Mouse (Mus musculus): ENCODE data around the gene Prkce. TPM values are rescaled to one million over a fixed set of nuclear protein-coding genes. Genes with fewer than 3 reads are reported as not detected.
A peak's percentile ranks its signal among the peaks of the same experiment; 100 is the strongest.

Prkce gene
- polyA plus RNA-seq, 1 experiment, result 4.8 TPM

- Histone ChIP-seq H3K4me3 (replicated peaks; ENCODE audit: control insufficient read depth, low read depth, low read length) (no peak overlapping the region), H3K27ac (ENCODE audit: control insufficient read depth, insufficient read depth, low read depth, low read length, poor library complexity) (0 out of 2 replicates have a peak overlapping the region, but pooled peaks have one; percentile 10), H3K4me1 (ENCODE audit: control insufficient read depth, insufficient read depth, low read length) (peaks cover 2% of the 10 kb centered on the region; the same call in 1 of the 2 replicates)
- TF ChIP-seq POLR2A (IDR thresholded peaks at IDR 0.05; ENCODE audit: borderline replicate concordance, control insufficient read depth, low read depth, low read length), result no peak
- no peak for TF ChIP-seq CTCF (IDR thresholded peaks at IDR 0.05; ENCODE audit: control insufficient read depth, insufficient read depth, low read length)
- WGBS, result 44% methylated on average over 21 of the region's 21 CpGs
These were observed 82.2 kb downstream of the Prkce start for GRCm38 (mm10) chr17:86249499-86250405.

- TF ChIP-seq CTCF (IDR thresholded peaks at IDR 0.05; ENCODE audit: control insufficient read depth, insufficient read depth, low read length), result no peak
- TF ChIP-seq POLR2A (IDR thresholded peaks at IDR 0.05; ENCODE audit: borderline replicate concordance, control insufficient read depth, low read depth, low read length), result no peak
- Histone ChIP-seq H3K4me1 (ENCODE audit: control insufficient read depth, insufficient read depth, low read length) (peaks cover 2% of the 10 kb centered on the region; the same call in 1 of the 2 replicates), H3K27ac (ENCODE audit: control insufficient read depth, insufficient read depth, low read depth, low read length, poor library complexity) (no peak overlapping the region), H3K4me3 (replicated peaks; ENCODE audit: control insufficient read depth, low read depth, low read length) (no peak overlapping the region)
- 68% methylated on average over 7 of the region's 7 CpGs for WGBS
These were observed 82.9 kb downstream of the Prkce start for GRCm38 (mm10) chr17:86250406-86250905.

GRCm38 (mm10) chr17:86253884-86254283, 86.3 kb downstream of the Prkce start:
- H3K4me3 ChIP-seq (replicated peaks; ENCODE audit: control insufficient read depth, low read depth, low read length), result no peak overlapping the region
- peaks cover 2% of the 10 kb centered on the region; the same call in 1 of the 2 replicates for H3K4me1 ChIP-seq (ENCODE audit: control insufficient read depth, insufficient read depth, low read length)
- H3K27ac ChIP-seq (ENCODE audit: control insufficient read depth, insufficient read depth, low read depth, low read length, poor library complexity), result no peak overlapping the region
- TF ChIP-seq POLR2A (IDR thresholded peaks at IDR 0.05; ENCODE audit: borderline replicate concordance, control insufficient read depth, low read depth, low read length) (no peak), CTCF (IDR thresholded peaks at IDR 0.05; ENCODE audit: control insufficient read depth, insufficient read depth, low read length) (no peak)
- WGBS, result 88% methylated on average over 9 of the region's 9 CpGs

- H3K27ac ChIP-seq (ENCODE audit: control insufficient read depth, insufficient read depth, low read depth, low read length, poor library complexity), result no peak overlapping the region
- no peak for TF ChIP-seq CTCF (IDR thresholded peaks at IDR 0.05; ENCODE audit: control insufficient read depth, insufficient read depth, low read length)
- H3K4me3 ChIP-seq (replicated peaks; ENCODE audit: control insufficient read depth, low read depth, low read length), result no peak overlapping the region
- no peaks in the 10 kb centered on the region for H3K4me1 ChIP-seq (ENCODE audit: control insufficient read depth, insufficient read depth, low read length)
- WGBS, result 93% methylated on average over 8 of the region's 8 CpGs
These were observed 86.7 kb downstream of the Prkce start for GRCm38 (mm10) chr17:86254285-86254684.

GRCm38 (mm10) chr17:86254978-86255377, 87.4 kb downstream of the Prkce start:
- H3K4me1 ChIP-seq (ENCODE audit: control insufficient read depth, insufficient read depth, low read length), result no peaks in the 10 kb centered on the region
- H3K27ac ChIP-seq (ENCODE audit: control insufficient read depth, insufficient read depth, low read depth, low read length, poor library complexity), result no peak overlapping the region
- no peak overlapping the region for H3K4me3 ChIP-seq (replicated peaks; ENCODE audit: control insufficient read depth, low read depth, low read length)
- TF ChIP-seq POLR2A (IDR thresholded peaks at IDR 0.05; ENCODE audit: borderline replicate concordance, control insufficient read depth, low read depth, low read length) (no peak), CTCF (IDR thresholded peaks at IDR 0.05; ENCODE audit: control insufficient read depth, insufficient read depth, low read length) (peak; percentile 23; the same call in 1 of the 2 replicates)
- WGBS, result 85% methylated on average over 6 of the region's 6 CpGs

GRCm38 (mm10) chr17:86256730-86257131, 89.1 kb downstream of the Prkce start:
- no peak overlapping the region for H3K27ac ChIP-seq (ENCODE audit: control insufficient read depth, insufficient read depth, low read depth, low read length, poor library complexity)
- H3K4me1 ChIP-seq (ENCODE audit: control insufficient read depth, insufficient read depth, low read length), result no peaks in the 10 kb centered on the region
- TF ChIP-seq POLR2A (IDR thresholded peaks at IDR 0.05; ENCODE audit: borderline replicate concordance, control insufficient read depth, low read depth, low read length) (no peak), CTCF (IDR thresholded peaks at IDR 0.05; ENCODE audit: control insufficient read depth, insufficient read depth, low read length) (no peak)
- WGBS, result 65% methylated on average over 10 of the region's 10 CpGs
- H3K4me3 ChIP-seq (replicated peaks; ENCODE audit: control insufficient read depth, low read depth, low read length), result no peak overlapping the region

GRCm38 (mm10) chr17:86261067-86261466, 93.5 kb downstream of the Prkce start:
- WGBS, result 87% methylated on average over 8 of the region's 8 CpGs
- Histone ChIP-seq H3K4me1 (ENCODE audit: control insufficient read depth, insufficient read depth, low read length) (no peaks in the 10 kb centered on the region), H3K27ac (ENCODE audit: control insufficient read depth, insufficient read depth, low read depth, low read length, poor library complexity) (no peak overlapping the region), H3K4me3 (replicated peaks; ENCODE audit: control insufficient read depth, low read depth, low read length) (no peak overlapping the region)
- no peak for TF ChIP-seq CTCF (IDR thresholded peaks at IDR 0.05; ENCODE audit: control insufficient read depth, insufficient read depth, low read length)
- no peak for TF ChIP-seq POLR2A (IDR thresholded peaks at IDR 0.05; ENCODE audit: borderline replicate concordance, control insufficient read depth, low read depth, low read length)

GRCm38 (mm10) chr17:86263985-86264649, 96.5 kb downstream of the Prkce start:
- TF ChIP-seq POLR2A (IDR thresholded peaks at IDR 0.05; ENCODE audit: borderline replicate concordance, control insufficient read depth, low read depth, low read length) (no peak), CTCF (IDR thresholded peaks at IDR 0.05; ENCODE audit: control insufficient read depth, insufficient read depth, low read length) (no peak)
- WGBS, result 86% methylated on average over 11 of the region's 11 CpGs
- no peak overlapping the region for H3K4me3 ChIP-seq (replicated peaks; ENCODE audit: control insufficient read depth, low read depth, low read length)
- no peak overlapping the region for H3K27ac ChIP-seq (ENCODE audit: control insufficient read depth, insufficient read depth, low read depth, low read length, poor library complexity)
- no peaks in the 10 kb centered on the region for H3K4me1 ChIP-seq (ENCODE audit: control insufficient read depth, insufficient read depth, low read length)

All from bone marrow, adult 2 months (tissue).